Mouse (Mus musculus) cerebellum, postnatal 14 days (tissue): ENCODE results near the gene Ankrd27.

ENCODE experiments used
- DNase-seq, 2 experiments: peaks; one replicate each; pipeline ENCODE4 v3.0.0; 2021; ENCODE audit warnings: mixed read lengths in 2 of 2

The Ankrd27 gene

DNA sequence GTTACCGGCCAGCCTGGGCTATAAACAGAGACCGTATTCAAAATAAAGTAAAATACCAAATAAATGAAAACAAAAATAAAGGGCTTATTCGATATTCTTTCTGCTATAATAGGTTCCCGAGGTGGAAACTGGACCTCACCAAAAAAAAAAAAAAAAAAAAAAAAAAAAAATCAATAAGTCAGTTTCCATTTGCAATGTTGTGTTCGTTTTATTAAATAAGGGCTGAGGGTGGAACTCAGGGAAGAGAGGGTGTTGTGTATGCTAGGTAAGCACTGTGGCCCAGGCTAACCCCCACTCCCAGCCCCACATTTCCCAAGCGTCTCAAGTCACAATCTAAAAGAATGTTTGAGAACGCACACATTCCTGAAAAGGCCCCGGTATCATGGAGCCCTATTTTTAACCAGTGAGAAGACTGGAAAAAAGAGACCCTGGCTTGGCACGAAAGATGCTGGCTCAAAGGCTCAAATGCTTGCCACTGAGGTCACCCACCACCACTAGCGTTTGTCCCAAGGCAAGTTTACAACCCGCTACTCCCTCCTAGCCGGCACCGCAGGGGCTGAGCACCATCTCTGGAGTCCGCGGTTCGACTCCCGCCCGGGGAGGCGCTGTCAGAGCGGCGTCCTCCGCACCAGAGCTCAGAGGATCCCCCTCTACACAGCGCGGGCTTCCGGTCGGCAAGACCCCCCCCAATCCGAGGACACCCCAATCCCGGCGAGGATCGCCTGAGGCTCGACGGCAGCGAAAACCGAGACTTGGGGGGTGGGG lies 60.5 kb downstream of the Ankrd27 start:
- DNase-seq = peak in 1 of 2 experiments; percentile 39

DNA sequence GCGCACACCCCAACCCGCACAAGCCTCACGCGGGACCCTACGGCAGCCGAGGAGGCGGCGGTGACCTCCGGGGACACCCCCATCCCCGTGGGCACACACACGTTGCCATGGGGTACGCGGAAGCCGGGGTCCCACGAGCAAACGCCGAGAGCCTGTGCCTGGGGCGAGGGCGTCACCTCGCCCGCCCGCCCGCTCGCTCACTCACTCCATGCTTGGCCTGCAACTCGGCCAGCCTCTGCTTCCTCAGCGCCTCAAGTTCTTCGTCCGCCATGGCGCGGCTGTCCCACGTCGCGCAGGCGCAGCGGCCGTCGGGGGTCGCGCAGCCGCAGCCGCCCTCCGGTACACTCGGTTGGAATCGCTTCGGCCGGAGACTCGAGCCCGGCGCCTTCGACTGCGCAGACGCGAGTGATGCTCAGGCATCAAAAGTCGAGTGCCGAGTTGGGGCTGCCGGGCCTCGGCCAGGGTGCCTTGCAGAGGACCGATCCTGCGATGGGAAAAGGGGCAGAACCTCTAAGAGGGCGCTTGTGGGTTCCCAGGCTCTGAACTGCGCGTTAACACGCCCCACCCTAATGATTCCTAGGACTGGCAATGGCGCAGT lies 61.2 kb downstream of the Ankrd27 start, which contains the start of gene Pdcd5:
Gene Pdcd5, minus strand, starts transcription at position 421 of the 598 bp plus-strand sequence.
- peak; percentile 99 for DNase-seq

DNA sequence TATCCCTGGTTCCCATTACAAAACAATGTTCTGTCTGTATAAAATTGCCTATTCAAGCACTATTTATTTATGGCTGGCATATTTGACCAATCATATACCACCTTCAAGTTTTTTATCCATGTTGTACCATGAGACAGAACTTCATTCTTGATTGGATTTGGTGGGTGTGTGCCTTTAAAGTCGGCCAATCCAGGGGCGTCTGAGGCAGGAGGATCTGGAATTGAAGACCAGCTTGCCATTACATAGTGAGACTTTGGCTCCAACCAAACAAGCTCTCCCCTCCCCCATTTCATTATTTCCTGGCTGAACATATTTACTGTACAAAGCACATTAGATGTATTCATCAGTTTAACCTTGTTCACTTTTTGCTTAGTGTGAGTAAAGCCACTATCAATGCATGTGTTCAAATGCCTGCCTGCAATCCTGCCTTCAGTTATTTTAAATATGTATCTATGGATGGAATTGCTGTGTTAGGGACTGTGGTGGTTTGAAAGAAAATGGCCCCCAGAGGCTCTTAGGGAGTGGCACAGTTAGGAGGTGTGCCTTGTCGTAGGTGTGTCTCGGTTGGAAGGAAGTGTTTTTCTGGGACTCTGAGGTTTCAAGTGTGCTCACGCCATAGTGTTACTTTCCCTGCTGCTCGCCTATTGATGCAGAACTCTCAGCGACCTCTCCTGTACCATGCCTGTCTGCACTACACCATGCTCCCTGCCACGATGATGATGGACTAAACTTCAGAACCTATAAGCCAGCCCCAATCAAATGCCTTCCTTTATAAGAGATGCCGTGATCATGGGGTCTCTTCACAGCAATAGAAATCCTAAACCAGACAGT lies 62.4 kb downstream of the Ankrd27 start:
- no peak for DNase-seq

DNA sequence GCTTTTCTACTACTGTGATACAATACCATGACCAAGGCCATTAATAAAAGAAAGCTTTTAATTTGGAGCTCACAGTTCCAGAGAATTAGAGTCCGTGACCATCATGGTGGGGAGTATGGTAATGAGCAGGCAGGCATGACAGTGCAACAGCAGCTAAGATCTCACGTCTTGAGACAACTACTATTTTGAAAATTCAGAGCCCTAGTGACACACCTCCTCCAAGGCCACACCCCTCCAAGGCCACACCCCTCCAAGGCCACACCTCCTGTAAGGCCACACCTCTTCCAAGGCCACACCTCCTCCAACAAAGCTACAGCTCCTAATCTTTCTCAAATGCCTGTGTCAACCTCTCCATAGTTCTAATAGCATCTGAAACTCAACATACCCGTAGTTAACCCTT lies 63.0 kb downstream of the Ankrd27 start:
- DNase-seq = peak in 1 of 2 experiments; percentile 55

DNA sequence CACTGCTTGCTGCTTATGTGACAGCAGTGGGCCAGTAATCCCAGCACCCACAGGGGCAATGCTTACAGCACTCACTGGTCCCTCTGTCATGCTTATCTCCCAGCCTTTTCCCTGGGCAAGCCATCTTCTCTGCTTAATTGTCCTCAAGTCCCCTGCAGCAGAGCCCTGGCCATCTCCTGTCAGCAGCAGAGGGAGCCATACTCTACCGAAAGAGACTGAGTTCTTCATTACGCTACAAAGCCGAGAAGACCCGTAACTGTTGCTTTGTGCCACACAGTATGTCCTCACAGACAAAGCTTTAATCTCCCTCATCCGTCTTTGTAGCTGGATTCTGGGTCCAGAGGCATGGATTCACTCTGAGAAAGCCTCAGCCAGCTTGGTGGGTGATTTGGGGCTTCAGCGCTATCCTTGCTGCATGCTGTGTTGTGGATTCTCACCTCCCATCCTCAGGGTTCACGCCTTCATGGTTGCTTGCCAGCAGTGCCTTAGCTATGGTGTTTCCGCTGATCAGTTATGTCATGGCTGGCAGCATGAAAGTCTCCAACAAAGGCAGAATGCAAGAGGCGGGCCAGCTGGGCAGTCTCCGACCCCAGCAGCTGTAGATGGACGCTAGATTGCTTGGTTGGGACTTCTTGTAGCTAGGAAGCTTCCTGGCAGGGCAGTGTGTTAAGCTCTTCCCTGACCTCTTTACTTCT lies 64.8 kb downstream of the Ankrd27 start:
- peak; percentile 48 to 63 for DNase-seq

DNA sequence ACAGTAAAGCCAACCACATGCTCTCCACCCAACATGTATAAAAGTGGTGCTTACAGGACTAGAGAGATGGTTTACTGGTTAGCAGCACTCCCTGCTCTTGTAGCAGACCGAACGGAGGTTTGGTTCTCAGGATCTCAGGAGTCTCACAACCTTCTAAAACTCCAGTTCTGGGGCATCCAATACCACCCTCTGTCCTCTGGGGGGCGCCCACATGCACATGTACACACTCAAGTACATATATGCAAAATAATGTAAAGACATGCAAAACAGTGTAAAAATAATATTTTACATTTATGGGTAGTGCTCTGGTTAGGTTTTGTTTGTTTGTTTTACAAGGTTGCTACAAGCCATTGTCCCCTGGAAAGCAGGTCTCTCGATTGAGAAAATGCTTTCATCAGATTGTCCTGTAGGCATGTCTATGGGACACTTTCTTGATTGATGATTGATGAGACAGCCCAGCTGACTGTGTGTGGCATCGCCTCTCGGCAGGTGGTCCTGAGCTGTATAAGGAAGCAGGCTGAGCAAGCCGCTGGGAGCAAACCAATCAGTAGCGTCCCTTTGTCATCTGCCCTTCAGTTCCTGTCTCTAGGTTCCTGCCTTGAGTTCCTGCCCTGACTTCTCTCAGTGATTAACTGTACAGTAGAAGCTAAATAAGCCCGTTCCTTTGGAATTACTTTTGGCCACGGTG lies 65.7 kb downstream of the Ankrd27 start:
- DNase-seq = peak in 1 of 2 experiments; percentile 22

DNA sequence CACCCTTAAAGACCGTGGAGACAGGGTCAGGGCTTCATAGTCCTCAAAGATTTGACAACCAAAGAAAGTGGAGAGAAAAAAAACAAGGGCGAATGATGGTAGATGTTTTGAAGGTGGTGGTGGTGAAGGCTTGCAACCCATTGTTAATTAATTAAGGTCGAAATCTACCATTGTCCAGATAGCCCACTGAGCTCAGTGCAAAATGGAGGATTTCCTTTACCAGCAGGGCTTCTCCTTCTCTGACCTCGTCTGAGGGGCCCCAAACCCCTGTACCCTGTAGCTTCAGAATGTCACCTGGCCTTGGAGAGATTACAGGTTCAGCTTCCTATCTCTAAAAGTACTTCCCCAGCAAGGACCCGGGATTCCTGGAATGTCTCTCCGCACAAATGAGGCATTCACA lies 71.8 kb downstream of the Ankrd27 start:
- DNase-seq = no peak

DNA sequence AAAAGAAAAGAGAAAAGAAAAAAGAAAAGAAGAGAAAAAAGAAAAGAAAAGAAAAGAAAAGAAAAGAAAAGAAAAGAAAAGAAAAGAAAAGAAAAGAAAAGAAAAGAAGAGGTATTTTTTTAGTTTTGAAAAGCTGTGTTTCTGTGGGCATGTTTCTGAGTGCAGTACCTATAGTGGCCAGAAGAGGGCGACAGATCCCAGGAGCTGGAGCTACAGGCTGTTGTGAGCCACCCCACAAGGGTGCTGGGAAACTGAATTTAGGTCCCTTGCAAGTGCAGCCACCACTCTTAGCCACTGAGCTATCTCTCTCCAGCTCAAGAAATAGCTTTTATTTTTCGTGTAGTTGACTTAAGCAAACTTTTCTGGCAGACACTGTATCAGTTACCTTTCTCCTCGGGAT lies 73.1 kb downstream of the Ankrd27 start:
- DNase-seq = peak; percentile 25 to 61

DNA sequence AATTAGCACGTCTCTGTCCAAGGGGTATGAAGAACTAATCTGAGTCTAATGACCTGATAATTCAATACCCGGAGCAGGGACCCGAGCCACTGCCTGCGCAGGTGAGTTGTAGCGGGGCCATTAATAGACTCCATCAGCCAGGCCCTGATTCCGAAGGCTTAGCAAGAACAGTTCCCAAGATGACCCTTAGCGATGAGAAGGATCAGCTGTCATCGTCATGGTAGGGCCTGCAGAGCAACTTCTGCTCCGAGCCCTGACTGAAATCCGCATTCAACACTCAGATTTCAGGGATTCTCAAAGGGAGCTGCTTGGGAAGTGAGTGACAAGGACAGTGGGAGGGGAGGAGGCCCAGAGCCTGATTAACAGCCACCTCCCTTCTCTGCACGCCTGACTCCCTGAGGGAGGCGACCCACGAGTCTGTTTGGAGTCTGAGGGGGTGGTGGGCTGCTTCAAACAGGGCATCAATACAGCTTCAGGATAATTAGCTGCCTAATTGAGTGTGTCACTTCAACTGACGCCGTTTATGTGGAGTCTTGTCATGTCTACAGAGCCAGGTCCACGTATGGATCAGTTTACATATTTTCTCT lies 77.8 kb downstream of the Ankrd27 start:
- no peak for DNase-seq

DNA sequence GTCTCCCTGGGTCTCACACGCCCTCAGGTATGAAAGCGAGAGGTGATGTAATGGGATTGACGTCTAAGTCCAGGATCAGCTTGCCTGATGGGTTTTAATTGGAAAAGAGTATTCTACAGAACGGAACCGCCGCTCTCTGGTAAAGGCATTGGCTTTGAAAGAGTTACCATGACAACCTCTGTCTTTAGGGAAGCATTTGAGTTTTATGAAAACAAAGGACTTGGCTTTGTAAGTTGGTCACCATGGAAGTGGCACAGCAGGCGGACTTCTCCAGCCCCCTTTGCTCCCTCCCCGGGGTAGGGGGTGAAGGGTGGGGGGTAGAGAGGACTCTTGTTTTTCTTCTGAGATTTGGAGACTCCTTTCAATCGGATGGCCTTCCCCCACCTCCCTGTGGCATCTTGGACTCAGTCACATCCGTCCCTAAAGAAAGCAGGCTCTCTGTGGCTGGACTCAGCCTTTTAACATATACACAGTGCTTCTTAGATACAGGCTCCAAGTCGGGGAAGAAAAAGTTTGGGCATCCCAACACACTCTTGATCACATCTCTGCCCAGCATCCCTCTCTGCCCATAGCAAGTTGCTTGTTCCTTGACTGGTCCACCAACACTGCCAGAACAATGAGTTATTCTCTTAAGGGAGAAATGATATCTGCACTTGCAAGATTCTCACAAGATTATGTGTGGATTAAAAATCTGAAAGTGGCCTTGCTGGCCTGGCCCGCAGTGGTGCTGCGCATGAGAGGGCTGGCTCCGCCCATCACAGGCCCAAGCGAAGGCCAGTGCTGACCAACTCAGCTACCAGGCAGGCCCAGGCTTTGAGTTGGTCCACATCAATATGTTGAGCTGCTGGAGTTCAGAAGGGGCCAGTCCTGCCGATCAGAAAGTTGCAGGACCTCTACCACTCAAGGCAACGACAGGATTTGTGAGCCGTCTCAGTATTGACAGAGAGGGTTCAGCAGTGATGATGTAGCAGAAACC lies 82.3 kb downstream of the Ankrd27 start:
- DNase-seq = no peak

DNA sequence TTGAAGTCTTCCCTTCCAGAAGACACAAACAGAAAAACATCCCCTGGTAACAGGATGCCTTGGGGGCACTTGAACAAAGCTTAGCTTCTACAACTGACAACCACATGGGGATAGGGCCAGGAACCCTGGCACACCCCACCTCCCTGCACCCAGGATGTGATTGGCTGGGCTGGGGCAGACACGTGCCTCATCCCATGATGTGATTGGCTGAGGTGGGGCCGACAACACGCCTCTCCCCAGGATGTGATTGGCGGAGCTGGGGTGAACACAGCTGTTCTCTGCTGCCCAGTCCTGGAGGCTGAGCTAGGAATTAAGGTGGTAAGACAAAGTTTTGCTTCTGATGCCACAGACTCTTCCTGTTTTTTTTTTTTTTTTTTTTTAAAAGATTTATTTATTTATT lies 92.9 kb downstream of the Ankrd27 start:
- DNase-seq = no peak

DNA sequence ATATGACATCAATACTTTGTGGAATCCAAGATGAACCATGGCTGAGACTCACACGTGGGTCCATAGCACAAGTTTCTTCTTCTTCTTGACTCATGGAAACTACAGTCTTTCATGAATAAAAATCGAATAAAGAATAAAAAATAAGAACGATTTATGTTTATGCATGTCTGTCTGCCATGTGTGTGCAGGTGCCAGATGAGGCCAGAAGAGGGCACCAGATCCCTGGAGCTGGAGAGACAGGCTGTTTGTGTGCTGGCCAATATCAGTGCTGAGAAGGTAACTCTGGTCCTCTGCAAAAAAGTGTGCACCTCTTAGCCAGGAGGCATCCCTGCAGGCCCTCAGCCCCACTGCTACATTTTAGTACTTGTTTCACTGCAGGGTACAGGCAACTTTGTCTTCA lies 95.5 kb downstream of the Ankrd27 start:
- peak in 1 of 2 experiments; percentile 26 for DNase-seq

DNA sequence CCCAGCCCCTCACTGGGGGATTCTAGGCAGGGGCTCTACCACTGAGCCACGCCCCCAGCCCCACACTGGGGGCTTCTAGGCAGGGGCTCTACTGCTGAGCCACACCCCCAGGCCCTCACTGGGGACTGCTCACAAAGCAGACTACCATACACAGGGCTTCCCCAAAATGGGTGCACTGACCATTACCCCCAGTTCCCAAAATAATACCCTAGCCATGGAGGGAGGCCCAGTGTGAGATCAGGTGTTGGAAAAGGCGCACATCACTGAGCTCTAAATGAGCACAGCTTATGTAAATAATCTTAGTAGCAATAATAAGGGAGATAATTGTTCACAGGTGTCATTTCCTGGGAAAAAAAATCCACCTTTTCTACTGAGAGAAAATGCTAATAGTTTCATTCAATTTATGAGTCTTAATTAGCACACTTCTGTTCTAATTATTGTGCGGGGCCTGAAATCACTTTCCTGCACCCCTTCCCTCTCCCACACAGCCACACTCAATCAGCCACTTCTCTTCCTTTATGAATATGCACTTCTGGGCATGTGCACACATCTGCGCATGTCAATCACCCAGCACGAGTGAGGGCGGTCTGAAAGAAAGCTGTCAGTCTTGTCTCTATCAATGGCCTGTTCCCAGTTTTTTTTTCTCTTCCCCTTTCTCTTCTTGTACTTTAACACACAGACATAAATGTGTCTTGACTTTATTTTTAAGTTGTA lies 97.5 kb downstream of the Ankrd27 start:
- no peak for DNase-seq

DNA sequence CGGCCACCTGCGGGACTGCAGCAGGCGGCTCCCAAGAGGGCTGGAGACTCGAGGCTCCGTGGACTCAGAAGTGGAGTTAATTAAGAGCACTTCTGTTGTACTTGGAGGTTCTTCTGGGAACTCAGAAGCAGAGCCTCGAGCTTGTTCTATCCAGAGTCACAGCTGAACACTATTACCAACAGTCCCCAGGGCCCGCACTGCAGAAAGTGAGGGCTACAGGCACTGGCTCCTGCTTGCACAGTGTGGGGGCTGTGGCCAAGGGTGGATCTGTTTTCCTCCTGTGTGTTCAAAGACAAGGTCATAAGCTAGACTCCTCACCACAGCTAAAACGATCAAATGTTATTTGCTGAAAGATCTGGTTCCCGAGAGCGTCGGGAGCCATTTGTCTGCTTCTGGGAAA lies 100.2 kb downstream of the Ankrd27 start:
- no peak for DNase-seq

DNA sequence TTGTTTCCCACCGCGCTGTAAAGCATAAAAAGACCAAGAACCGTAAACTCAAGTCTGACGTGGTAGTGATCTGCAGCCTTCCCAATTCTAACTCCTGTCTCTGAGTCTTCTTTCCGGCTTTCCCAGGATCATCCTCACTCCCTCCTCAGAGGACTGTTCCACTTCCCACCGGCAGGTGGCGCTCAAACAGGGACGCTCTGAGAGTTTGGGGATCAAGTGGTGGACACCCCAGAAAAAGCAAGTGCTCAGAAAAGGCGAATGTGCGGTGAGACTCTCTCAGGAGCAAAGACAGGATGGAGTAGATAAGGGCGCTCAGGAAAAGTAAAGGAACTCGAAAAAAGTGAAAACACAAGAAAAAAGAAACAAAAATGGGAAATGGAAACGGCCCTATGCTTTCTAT lies 100.7 kb downstream of the Ankrd27 start:
- peak; percentile 79 to 80 for DNase-seq

DNA sequence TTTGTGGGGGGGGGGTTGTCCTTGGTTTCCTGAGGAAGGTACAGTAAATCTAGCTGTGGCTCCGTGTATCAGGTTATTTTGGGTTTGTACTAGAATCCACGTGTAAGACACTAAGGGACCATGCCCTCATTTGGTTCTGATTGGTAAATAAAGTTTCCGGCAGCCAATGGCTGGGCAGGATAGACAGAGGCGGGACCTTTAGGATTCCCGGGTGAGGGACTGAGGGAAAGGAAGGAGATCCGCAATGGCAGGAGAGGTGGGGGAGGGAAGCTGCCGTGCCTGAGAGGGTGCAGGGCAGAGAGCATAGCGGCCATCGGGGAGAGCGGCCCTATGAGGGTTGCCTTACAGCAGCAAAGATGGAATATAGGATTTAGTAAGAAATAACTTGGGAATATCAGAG lies 101.2 kb downstream of the Ankrd27 start:
- peak; percentile 28 to 31 for DNase-seq

DNA sequence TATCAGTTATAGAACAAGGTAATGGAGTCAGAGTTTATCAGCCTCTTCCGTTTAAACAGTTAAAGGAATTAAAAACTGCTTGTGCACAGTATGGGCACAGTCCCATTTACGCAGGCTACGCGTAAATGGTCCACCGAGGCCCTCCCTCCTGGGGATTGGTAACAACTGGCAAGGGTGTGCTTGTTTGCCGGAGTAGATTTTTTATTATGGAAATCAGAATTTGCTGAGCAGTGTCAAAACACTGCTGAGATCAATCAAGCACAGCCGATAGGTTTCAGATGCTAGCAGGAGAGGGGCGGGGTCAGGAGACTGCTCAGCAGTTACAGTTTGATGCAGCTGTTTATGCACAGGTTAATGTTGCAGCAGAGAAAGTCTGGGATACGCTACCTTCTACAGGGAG lies 102.2 kb downstream of the Ankrd27 start:
- DNase-seq = no peak
